Mouse (Mus musculus) lung, adult 2 months (tissue): ENCODE results near the gene Olig2.
"Not testable (repeated sequence)": the region's sequence is repeated elsewhere in the genome, so short reads cannot be mapped to it uniquely, and the experiment has no call there.

ENCODE experiments used
- CTCF ChIP-seq: fragments of 200-500 bp; IDR thresholded peaks from 2 replicates; pipeline ENCODE4 v1.5.1; 2011; ENCODE audit warnings: mild to moderate bottlenecking, low read length, control low read depth; ENCODE audit not compliant: insufficient read depth
- POLR2A ChIP-seq: fragments of 200-500 bp; IDR thresholded peaks from 2 replicates; pipeline ENCODE4 v1.6.1; 2011; ENCODE audit warnings: low read depth, mild to moderate bottlenecking, control low read depth, low read length, borderline replicate concordance; ENCODE audit errors: extremely low read depth

DNA sequence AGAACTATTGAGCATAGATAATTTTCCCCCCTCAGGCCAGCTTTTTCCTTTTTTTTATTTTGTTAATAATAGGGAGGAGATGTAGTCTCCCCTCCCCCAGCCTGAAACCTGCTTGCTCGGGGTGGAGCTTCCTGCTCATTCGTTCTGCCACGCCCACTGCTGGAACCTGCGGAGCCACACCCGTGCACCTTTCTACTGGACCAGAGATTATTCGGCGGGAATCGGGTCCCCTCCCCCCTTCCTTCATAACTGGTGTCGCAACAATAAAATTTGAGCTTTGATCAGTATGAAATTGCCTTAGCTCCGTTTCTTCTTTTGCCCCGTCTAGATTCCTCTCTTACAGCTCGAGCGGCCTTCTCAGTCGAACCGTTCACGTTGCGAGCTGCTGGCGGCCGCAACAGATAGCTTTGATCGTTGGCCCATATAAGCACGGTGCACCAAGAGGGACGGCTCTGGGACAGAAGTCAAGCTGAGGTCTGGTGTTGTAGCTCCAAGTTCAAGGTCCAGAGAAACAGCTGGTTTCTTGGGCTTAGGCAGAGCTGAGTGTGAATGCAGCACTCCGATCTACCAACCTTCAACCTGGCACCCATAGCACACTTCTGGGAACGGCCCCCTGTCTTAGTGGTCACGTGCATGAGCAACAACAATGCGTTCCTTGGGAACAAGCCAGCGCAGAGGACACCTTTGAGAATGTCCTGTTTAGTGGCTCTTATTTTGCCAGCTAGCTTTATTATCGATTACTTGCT is 30.3 kb downstream of the Olig2 start:
- TF ChIP-seq CTCF, POLR2A: not testable (repeated sequence)
